Mouse (Mus musculus): Measurements from ENCODE around the gene Crlf1.

Gene Crlf1

GRCm38 (mm10) chr8:70519043-70519442 is 26.1 kb downstream of the Crlf1 start:
- no peak for DNase-seq (ENCODE audit: low read depth, low spot score)

- no peak for DNase-seq (ENCODE audit: low read depth, low spot score)
These were observed 26.6 kb downstream of the Crlf1 start for GRCm38 (mm10) chr8:70519606-70520005.

GRCm38 (mm10) chr8:70522592-70523403 is 29.8 kb downstream of the Crlf1 start:
- peak; percentile 98 for DNase-seq (ENCODE audit: low read depth, low spot score)

GRCm38 (mm10) chr8:70527111-70527511 is 34.2 kb downstream of the Crlf1 start:
- DNase-seq (ENCODE audit: low read depth, low spot score), result no peak

DNA sequence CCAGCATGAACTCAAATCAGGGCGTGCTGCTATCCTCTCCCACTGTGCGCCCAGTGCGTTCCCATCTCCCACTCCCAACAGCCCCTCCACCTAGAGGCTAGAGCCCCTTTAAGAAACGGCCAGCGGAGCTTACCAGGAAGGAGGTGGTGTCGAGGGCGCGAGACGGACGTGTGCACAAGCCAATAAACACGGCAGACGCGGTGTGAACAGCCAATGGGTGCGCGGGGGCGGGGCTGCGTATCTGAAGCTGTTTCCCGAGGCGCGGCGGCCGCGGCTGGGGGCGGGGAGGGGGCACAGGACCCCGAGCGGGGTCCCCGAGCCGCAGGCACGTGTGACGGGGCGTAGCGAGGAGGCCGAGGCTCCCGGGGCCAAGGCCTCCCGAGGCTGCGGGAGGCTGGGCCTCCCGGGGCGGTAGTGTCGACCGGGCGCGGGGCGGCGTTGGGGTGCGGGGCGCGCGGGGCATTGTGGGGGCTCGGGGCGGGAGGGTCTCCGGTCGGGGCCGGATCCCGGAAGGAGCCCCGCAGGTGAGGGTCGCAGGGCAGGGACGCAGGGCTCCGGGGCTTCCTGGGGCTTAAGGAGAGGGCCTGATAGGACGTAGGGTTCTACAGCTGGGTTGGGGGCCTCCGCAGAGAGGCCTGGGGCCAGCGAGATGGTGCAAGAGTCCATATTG is 34.7 kb downstream of the Crlf1 start, which contains the start of the genes Fkbp8 and Kxd1:
Gene Fkbp8 (plus strand): TSS at position 213 of the 670 bp plus-strand sequence.
Gene Kxd1 (minus strand): TSS at position 445 of the 670 bp plus-strand sequence.
- DNase-seq (ENCODE audit: low read depth, low spot score), result peak; percentile 96

DNA sequence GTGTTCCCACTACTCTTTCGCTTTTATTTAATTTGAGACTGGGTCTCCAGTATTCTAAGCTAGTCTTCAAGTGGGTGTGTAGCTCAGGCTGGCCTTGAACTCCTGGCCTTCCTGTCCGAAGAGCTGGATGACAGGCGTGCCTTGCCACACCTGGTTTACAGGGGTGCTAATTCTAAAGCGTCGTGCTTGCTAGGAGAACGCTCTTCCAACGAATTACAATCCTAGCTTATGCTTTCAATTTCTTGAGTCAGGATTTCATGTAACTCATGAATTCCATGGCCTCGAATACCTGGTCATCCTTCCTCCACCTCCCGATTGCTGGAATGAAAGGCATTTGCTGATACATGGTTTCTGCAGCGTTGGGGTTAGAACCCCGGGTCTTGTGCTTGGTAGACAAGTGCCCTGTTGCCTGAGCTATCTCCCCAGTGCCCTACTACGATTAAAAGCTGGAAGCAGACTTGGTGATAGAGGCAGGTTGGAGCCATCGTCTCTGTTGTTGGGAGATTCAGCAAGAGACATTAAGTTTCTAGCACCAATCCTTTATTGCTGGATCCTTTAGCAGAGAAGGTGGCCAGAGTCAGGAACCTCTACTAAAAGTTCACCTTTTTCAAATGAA is 35.3 kb downstream of the Crlf1 start:
- DNase-seq (ENCODE audit: low read depth, low spot score), result no peak

DNA sequence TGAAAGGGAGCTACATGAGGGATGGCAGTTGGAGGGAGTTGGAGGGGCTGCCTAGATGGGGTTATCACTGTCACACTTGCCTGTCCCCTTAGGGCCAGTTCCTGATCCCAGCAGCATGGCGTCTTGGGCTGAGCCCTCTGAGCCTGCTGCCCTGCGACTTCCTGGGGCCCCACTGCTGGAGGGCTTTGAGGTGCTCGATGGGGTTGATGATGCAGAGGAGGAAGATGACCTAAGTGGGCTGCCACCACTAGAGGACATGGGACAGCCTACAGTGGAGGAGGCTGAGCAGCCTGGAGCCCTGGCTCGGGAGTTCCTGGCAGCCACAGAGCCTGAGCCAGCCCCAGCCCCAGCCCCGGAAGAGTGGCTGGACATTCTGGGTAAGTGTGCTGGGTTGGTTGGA is 36.3 kb downstream of the Crlf1 start:
- no peak for DNase-seq (ENCODE audit: low read depth, low spot score)

GRCm38 (mm10) chr8:70529741-70530161 is 36.8 kb downstream of the Crlf1 start:
- no peak for DNase-seq (ENCODE audit: low read depth, low spot score)

DNA sequence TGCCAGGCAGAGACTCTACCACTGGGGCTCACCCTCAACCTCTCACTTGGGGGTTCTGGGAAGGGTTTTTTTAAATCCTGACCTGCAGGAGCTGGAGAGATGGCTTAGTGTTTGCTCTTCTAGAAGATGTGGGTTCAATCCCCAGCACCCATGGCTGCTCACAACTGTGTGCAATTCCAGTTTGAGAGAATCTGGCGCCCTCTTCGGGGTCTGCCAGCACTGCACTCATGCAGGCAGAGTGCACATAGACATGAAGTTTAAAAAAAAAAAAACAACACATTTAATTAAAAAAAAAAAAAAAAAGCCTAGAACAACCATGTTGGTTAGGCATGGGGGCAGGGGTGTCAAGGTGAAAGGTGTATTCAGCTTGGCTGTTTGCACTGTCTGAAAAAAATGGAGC is 37.4 kb downstream of the Crlf1 start:
- no peak for DNase-seq (ENCODE audit: low read depth, low spot score)

DNA sequence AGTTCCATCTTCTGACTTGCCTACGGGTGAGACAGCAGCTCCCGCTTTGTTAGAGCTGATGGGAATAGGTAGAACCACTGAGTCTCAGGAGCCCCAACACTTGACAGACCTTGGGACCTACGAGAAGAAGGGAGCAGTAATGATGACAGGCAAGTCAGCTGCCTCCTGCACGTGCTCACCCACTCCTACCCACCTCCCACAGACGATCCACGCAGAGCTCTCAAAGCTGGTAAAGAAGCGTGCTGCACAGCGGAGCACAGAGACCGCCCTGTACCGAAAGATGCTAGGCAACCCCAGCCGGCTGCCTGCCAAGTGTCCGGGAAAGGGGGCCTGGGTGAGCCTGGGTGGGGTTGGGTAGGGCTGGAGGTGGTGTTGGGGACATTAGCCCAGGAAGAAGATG is 41.3 kb downstream of the Crlf1 start:
- no peak for DNase-seq (ENCODE audit: low read depth, low spot score)

GRCm38 (mm10) chr8:70535221-70535620 is 42.3 kb downstream of the Crlf1 start:
- no peak for DNase-seq (ENCODE audit: low read depth, low spot score)

- DNase-seq (ENCODE audit: low read depth, low spot score), result no peak
These were observed 42.7 kb downstream of the Crlf1 start for GRCm38 (mm10) chr8:70535701-70536100.

GRCm38 (mm10) chr8:70538024-70538579 is 45.1 kb downstream of the Crlf1 start:
- peak; percentile 62 for DNase-seq (ENCODE audit: low read depth, low spot score)

- peak; percentile 98 for DNase-seq (ENCODE audit: low read depth, low spot score)
These were observed 45.7 kb downstream of the Crlf1 start for GRCm38 (mm10) chr8:70538633-70539076.

- peak; percentile 100 for DNase-seq (ENCODE audit: low read depth, low spot score)
These were observed 46.3 kb downstream of the Crlf1 start, which contains the start of gene Ell for GRCm38 (mm10) chr8:70539077-70539813. TSS of gene Ell (plus strand) at chr8:70539457.

- DNase-seq (ENCODE audit: low read depth, low spot score), result no peak
These were observed 47.1 kb downstream of the Crlf1 start for GRCm38 (mm10) chr8:70540013-70540506.

DNA sequence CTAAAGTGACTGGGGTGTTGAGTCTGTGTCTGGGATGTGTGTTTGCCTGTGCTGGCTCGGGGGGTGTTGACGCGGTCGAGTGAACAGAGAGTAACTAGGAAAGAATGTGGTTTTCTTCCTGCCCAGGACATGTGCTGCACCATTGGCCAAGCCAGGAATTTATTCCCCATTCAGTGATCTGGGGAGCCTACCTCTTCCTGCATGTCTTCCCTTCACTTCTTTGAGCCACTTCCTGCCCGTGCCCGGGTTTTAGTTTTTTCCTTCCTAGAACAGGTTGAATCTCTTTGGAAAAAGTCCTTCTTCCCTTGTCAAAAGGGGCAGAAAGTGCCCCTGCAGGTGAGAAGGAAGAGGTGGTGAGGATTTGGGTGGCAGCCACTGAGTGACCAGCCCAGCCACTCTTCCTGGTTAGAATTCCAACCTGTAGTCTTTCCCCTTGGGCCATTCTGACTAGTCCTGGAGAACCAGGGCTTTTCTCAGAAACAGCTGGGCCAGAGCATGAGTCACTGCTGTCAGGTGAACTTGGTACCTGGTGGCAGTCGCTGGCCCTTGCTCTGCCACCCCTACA is 47.6 kb downstream of the Crlf1 start:
- no peak for DNase-seq (ENCODE audit: low read depth, low spot score)

GRCm38 (mm10) chr8:70541081-70541480 is 48.1 kb downstream of the Crlf1 start:
- DNase-seq (ENCODE audit: low read depth, low spot score), result no peak

DNA sequence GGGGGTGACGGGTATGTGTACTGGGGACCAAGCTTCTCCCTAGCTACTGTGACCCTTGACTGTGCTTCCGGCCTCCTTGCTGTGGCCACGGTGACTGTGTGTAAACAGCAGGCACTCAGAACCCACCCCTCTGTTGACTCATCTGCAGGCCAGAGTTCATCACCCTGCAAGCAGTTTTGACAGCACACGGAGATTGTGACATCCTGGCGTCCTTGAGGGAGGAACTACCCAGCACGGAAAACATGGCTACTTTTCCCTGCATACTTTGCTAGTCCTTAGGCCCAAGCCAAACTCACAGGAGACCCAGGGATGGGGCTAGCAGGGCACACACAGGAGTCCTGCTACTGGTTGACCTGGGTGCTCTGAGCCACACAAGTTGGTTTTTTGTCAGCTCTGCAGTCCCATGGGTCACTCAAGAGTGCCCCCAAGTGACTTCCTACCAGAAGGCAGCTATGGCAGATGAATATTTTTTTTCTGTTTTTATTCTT is 51.3 kb downstream of the Crlf1 start:
- peak; percentile 42 for DNase-seq (ENCODE audit: low read depth, low spot score)

- no peak for DNase-seq (ENCODE audit: low read depth, low spot score)
These were observed 53.5 kb downstream of the Crlf1 start for GRCm38 (mm10) chr8:70546412-70546811.

Measured in CD4-positive helper T cell, adult 2 months (primary cell).